Mouse (Mus musculus) olfactory bulb, adult 2 months (tissue): ENCODE measurements around the gene Ugt1a1. TPM values are rescaled to one million over a fixed set of nuclear protein-coding genes. Genes with fewer than 3 reads are reported as not detected.

Source experiments
- H3K27ac ChIP-seq: fragments of 200-500 bp; 2 replicates; pipeline ENCODE4 v1.5.1; 2012; ENCODE audit warnings: low read depth, low read length; ENCODE audit not compliant: insufficient read depth
- H3K4me1 ChIP-seq: fragments of 200-500 bp; 2 replicates; pipeline ENCODE4 v1.6.1; 2012; ENCODE audit warnings: low read length; ENCODE audit not compliant: control insufficient read depth, insufficient read depth
- H3K4me3 ChIP-seq: fragments of 200-500 bp; 2 replicates; pipeline ENCODE4 v1.5.1; 2012; ENCODE audit warnings: mild to moderate bottlenecking, low read depth, low read length, moderate library complexity; ENCODE audit not compliant: insufficient read depth
- CTCF ChIP-seq: fragments of 200-500 bp; IDR thresholded peaks from 2 replicates; pipeline ENCODE4 v1.5.1; 2012; ENCODE audit warnings: low read depth, mild to moderate bottlenecking, low read length, moderate library complexity; ENCODE audit not compliant: insufficient read depth
- POLR2A ChIP-seq: fragments of 200-500 bp; IDR thresholded peaks from 2 replicates; pipeline ENCODE4 v1.6.1; 2012; ENCODE audit warnings: mild to moderate bottlenecking, low read depth, low read length, moderate library complexity; ENCODE audit not compliant: insufficient read depth
- WGBS: fragments of 180-500 bp; shearing (Covaris S2); methylation state at CpG from one replicate; pipeline ENCODE4 v1.1.7; 2018; 5-methylcytosine and 5-hydroxymethylcytosine counted together
- polyA plus RNA-seq: library from polyadenylated mRNA; stranded (reverse); fragments of >200 nt; gene quantifications from 2 replicates; pipeline ENCODE4 v1.2.4, GENCODE M21; 2012; ENCODE audit warnings: low replicate concordance; ENCODE audit not compliant: missing spikeins, insufficient read depth, insufficient read length

Ugt1a1 gene
- polyA plus RNA-seq, 1 experiment: not detected

DNA sequence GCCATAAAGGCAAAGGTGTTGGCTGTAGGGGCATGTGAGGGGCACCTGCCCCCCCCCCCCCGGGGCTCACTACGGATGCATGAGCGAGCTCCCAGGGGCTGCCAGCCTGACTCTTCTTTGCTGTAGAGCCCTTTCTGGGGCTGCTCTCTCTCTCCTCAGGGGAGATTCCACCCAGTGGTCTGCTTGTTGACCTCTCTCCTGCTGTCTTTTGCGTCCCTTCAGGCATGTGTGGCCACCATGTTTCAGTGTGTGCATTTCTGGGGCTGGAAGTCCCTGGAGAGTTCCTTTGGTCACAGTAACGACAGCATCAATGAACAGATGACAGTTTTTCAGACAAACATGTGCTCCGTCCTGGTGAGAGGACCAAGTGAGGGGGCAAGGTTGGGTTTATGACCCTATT lies 46.6 kb downstream of the Ugt1a1 start:
- 71% methylated on average over 6 of the region's 6 CpGs for WGBS
- Histone ChIP-seq H3K27ac (no peak overlapping the region), H3K4me1 (peaks cover 6% of the 10 kb centered on the region; the same call in 1 of the 2 replicates), H3K4me3 (no peak overlapping the region)
- no peak for TF ChIP-seq CTCF
- TF ChIP-seq POLR2A: no peak

DNA sequence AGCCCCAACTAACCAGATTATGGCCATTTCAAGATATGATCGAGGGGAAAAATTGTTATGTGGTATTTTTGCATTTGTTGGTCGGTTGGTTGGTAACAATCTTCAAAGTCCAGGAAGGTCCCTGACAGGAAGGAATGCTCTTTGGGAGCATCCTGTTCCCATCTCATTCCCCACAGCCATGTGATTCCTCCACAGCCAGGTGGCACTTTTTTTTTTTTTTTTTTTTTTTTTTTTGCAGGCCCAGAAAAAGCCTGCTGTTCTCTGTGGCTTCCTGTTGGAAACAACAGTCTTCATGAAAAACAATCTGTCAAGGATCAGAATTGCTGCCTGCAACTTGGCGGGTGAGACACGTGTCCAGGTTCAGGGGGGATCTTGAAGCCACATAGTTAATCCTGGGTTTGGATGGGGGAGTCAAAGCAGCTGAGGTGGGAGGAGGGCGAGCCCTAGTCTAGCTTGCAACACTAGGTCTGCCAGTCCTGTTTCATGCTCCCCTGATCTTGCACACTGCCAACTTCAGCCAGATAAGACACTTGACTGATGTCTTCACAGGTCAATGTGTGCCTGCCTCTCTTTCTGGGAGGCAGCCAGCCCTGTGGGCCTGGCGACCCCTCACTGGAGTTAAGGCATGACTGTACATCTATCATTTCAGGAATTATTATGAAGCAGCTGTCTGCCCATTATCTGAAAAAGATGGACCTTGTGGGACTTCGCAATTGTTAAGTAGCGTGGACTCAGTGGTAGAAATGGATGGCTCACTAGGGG lies 47.3 kb downstream of the Ugt1a1 start:
- Histone ChIP-seq H3K27ac (no peak overlapping the region), H3K4me1 (peaks cover 6% of the 10 kb centered on the region; the same call in 1 of the 2 replicates), H3K4me3 (no peak overlapping the region)
- TF ChIP-seq CTCF (no peak), POLR2A (no peak)
- 80% methylated on average over 8 of the region's 8 CpGs for WGBS

- 86% methylated on average over 4 of the region's 4 CpGs for WGBS
- no peak for TF ChIP-seq CTCF
- no peak overlapping the region for H3K27ac ChIP-seq
- H3K4me1 ChIP-seq: peaks cover 6% of the 10 kb centered on the region; the same call in 1 of the 2 replicates
- no peak overlapping the region for H3K4me3 ChIP-seq
These were observed 47.9 kb downstream of the Ugt1a1 start for GRCm38 (mm10) chr1:88259643-88260024.

GRCm38 (mm10) chr1:88260114-88260513 lies 48.4 kb downstream of the Ugt1a1 start:
- Histone ChIP-seq H3K4me3 (no peak overlapping the region), H3K4me1 (peaks cover 6% of the 10 kb centered on the region; the same call in 1 of the 2 replicates), H3K27ac (no peak overlapping the region)
- TF ChIP-seq CTCF: no peak
- TF ChIP-seq POLR2A: no peak
- 81% methylated on average over 6 of the region's 6 CpGs for WGBS

- whole genome bisulfite sequencing: 83% methylated on average over 10 of the region's 10 CpGs
- H3K4me1 ChIP-seq: peaks cover 6% of the 10 kb centered on the region; the same call in 1 of the 2 replicates
- H3K4me3 ChIP-seq: no peak overlapping the region
- no peak for TF ChIP-seq CTCF
- no peak for TF ChIP-seq POLR2A
- no peak overlapping the region for H3K27ac ChIP-seq
These were observed 49.0 kb downstream of the Ugt1a1 start for GRCm38 (mm10) chr1:88260604-88261377.

- Histone ChIP-seq H3K27ac (no peak overlapping the region), H3K4me3 (no peak overlapping the region), H3K4me1 (peaks cover 6% of the 10 kb centered on the region; the same call in 1 of the 2 replicates)
- 87% methylated on average over 7 of the region's 7 CpGs for WGBS
- TF ChIP-seq CTCF (no peak), POLR2A (no peak)
These were observed 49.9 kb downstream of the Ugt1a1 start for GRCm38 (mm10) chr1:88261706-88262105.

- Histone ChIP-seq H3K4me1 (peaks cover 6% of the 10 kb centered on the region; the same call in 1 of the 2 replicates), H3K4me3 (no peak overlapping the region), H3K27ac (no peak overlapping the region)
- no peak for TF ChIP-seq CTCF
- no peak for TF ChIP-seq POLR2A
- 76% methylated on average over 4 of the region's 4 CpGs for WGBS
These were observed 50.5 kb downstream of the Ugt1a1 start for GRCm38 (mm10) chr1:88262255-88262654.

GRCm38 (mm10) chr1:88262961-88263360 lies 51.2 kb downstream of the Ugt1a1 start:
- no peak overlapping the region for H3K4me3 ChIP-seq
- WGBS: 77% methylated on average over 6 of the region's 6 CpGs
- TF ChIP-seq CTCF (no peak), POLR2A (no peak)
- no peak overlapping the region for H3K27ac ChIP-seq
- H3K4me1 ChIP-seq: peaks cover 6% of the 10 kb centered on the region; the same call in 1 of the 2 replicates

DNA sequence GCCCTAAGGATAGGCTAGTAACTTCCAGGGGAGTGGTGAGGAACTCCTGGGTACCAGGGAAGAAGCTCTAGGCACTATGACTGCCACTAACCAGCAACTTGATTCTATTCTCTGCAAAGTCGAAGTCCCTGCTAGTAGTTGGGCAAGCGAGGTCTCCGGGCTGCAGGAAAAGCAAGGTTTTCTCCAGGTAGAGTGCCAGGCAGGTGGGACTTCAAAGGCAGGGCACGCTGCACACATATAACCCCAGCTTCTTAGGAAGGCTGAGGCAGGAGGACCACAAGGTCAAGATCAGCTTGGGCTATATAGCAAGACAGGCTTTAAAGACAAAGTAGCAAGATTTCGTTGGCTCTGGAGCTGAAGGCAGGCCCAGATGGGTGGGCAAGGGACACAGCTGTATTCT lies 52.0 kb downstream of the Ugt1a1 start:
- 95% methylated on average over 5 of the region's 5 CpGs for WGBS
- Histone ChIP-seq H3K4me1 (peaks cover 6% of the 10 kb centered on the region; the same call in 1 of the 2 replicates), H3K27ac (no peak overlapping the region), H3K4me3 (no peak overlapping the region)
- TF ChIP-seq CTCF (no peak), POLR2A (no peak)
